Comparison of ENCODE assay signal across 8 mouse cellular contexts in genomic region chr3:69756499-69756898, GRCm38 (mm10). TPM values are rescaled to one million over a fixed set of nuclear protein-coding genes. Genes with fewer than 3 reads are reported as not detected.
DNase-seq lines count a peak whose midpoint lies in the region; ATAC-seq lines count a peak whose summit lies in the region.

No protein-coding gene starts in this region.

- no peak overlapping the region for H3K9ac ChIP-seq in lung, embryonic 16.5 days (ENCODE audit: low read length)

- ATAC-seq in lung, embryonic 16.5 days (ENCODE audit: low read depth), result peak; percentile 65; the same call in 1 of the 2 replicates

- H3K9me3 ChIP-seq in lung, embryonic 16.5 days (ENCODE audit: control insufficient read depth, low read length), result no peaks in the 10 kb centered on the region

- 23% methylated on average over 7 of the region's 7 CpGs for WGBS in large intestine, adult 2 months
- 15% methylated on average over 7 of the region's 7 CpGs for WGBS in lung, embryonic 16.5 days

- H3K36me3 ChIP-seq in lung, embryonic 16.5 days (ENCODE audit: control insufficient read depth, insufficient read depth, low read length), result peaks cover 13% of the 10 kb centered on the region

- no peak overlapping the region for H3K4me2 ChIP-seq in lung, embryonic 16.5 days (ENCODE audit: low read depth, low read length)

- H3K27me3 ChIP-seq in lung, embryonic 16.5 days (ENCODE audit: control insufficient read depth, insufficient read depth, low read depth, low read length), result no peaks in the 10 kb centered on the region

- no peak overlapping the region for H3K27ac ChIP-seq in lung, embryonic 16.5 days (ENCODE audit: low read length)

- intact Hi-C loops in heart, postnatal 36 days (cut with DNase I), result loop anchor here (1.0 to 2.0 kb wide), 2 partner anchors 142 to 152 kb away; no protein-coding TSS in a partner anchor

- H3K4me1 ChIP-seq in lung, embryonic 16.5 days (replicated peaks; ENCODE audit: control insufficient read depth, insufficient read depth, low read length), result no peaks in the 10 kb centered on the region

- H3K4me3 ChIP-seq in lung, embryonic 16.5 days (ENCODE audit: low read length), result no peak overlapping the region

- DNase-seq in gastrocnemius, adult 18-20 months (ENCODE audit: low spot score), result peak; percentile 70
- DNase-seq in gastrocnemius, postnatal 25 days, result no peak
- peak; percentile 70 for DNase-seq in adrenal gland, postnatal 14 days
- DNase-seq in embryo, embryonic 11.5 days (ENCODE audit: low read depth, low spot score), result peak; percentile 63
- DNase-seq in heart, postnatal 36 days, result peak; percentile 36 to 52
- peak; percentile 46 for DNase-seq in large intestine, adult 2 months (ENCODE audit: low read depth, low spot score)
- peak; percentile 34 for DNase-seq in retina, adult 2 months (ENCODE audit: low read depth, low spot score)

RNA-seq across cellular contexts. Expression of gene Nmd3, which starts 34.7 kb away (rescaled TPM):
- total RNA-seq in gastrocnemius, adult 18-20 months (2021), result 10 to 100 TPM; 30.1 to 31.3 TPM
- total RNA-seq in gastrocnemius, postnatal 25 days (2021), result 10 to 100 TPM; 24.2 to 34.7 TPM
- total RNA-seq in adrenal gland, postnatal 14 days (2021), result 91.9 and 99.6 TPM in 2 replicates
- 10 to 100 TPM; 37.2 to 44.3 TPM for total RNA-seq in heart, postnatal 36 days (2021)
- 30.1 and 35.6 TPM in 2 replicates for polyA plus RNA-seq in large intestine, adult 2 months (2012; rRNA removed)
- 113 and 114 TPM in 2 replicates for polyA plus RNA-seq in lung, embryonic 16.5 days (2015; fragmentation: Nextera tagmentation; extraction: Ambion mirVana)
